Mouse (Mus musculus): ENCODE data around the gene U2af2.

DNA sequence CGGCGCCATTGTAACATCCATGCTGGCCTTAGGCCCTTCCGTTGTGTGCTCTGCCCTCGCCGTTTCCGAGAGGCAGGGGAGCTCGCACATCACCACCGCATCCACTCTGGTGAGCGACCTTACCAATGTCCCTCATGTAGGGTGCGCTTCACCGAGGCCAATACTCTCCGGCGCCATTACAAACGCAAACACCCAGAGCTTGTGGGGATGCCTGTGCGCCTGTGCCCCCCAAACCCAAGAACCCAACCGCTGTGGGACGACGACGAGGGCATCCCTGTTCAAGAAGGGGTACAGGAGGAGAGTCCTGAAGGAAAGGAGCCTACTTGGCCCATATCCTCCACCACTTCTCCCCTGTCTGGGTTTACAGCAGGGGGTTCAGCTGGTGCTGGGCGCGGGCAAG, 44.0 kb upstream of the U2af2 start:
- TF ChIP-seq MYOG (IDR thresholded peaks at IDR 0.05; ENCODE audit: control insufficient read depth in 1 of 3, insufficient read depth in 1 of 3, insufficient read length in 2 of 3, low read depth in 2 of 3) (no peak), POLR2A (IDR thresholded peaks at IDR 0.05; ENCODE audit: insufficient read length, low read depth) (no peak), CEBPB (IDR thresholded peaks at IDR 0.05; ENCODE audit: insufficient read depth, poor library complexity, severe bottlenecking) (no peak), E2F4 (IDR thresholded peaks at IDR 0.05; ENCODE audit: insufficient read depth) (no peak), TCF12 (IDR thresholded peaks at IDR 0.05; ENCODE audit: insufficient read depth, poor library complexity, severe bottlenecking) (no peak), USF1 (IDR thresholded peaks at IDR 0.05; ENCODE audit: low read depth) (no peak)
